Comparison of ENCODE assay signal across 1 mouse cellular context in genomic region chr2:28495207-28495756, GRCm38 (mm10).
TF ChIP-seq lines count a peak whose summit lies in the region.

No protein-coding gene starts in this region.

TF ChIP-seq in CH12.LX, 34 proteins besides CTCF, POLR2A, EP300 and RAD21 (continued from another document):
- TF ChIP-seq TBP (conservative IDR thresholded peaks at IDR 0.05; ENCODE audit: low read depth, low read length) (no peak), NRF1 (IDR thresholded peaks at IDR 0.05; ENCODE audit: low read depth, low read length) (no peak), JUN (IDR thresholded peaks at IDR 0.05; ENCODE audit: insufficient read depth, low read depth, low read length) (no peak), USF1 (IDR thresholded peaks at IDR 0.05; ENCODE audit: low read depth, low read length) (no peak), JUND (conservative IDR thresholded peaks at IDR 0.05; ENCODE audit: low read depth, low read length) (no peak), MXI1 (IDR thresholded peaks at IDR 0.05; ENCODE audit: low read depth, low read length) (no peak; the same call in 1 of the 2 replicates)
